Mouse (Mus musculus): ENCODE measurements around the gene Sirpa.

DNA sequence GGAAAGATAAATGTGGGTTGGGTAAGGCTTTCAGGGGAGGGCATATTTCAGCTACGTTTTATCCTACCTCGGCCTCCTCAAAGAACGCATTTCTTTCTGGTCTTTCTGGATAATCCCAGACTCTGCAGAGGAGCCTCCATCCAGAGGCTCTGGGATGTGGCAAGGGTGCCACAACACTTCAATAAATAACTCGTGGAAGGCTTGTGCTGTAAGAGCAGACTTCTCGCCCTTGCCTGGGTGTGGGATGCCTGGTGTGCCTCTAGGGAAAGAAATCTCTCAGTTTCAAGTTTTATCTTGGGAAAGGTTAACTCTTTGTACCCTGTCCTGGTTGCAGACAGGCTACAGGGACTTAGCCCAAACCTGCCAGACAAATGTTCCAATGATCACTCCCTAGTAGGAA lies 23.1 kb upstream of the Sirpa start:
- TF ChIP-seq ZC3H11A (IDR thresholded peaks at IDR 0.05; ENCODE audit: borderline replicate concordance, low read depth, low read length) = no peak
- no peak for TF ChIP-seq MAFK (IDR thresholded peaks at IDR 0.05; ENCODE audit: insufficient read depth, low read depth, low read length)

Data from ES-E14 (cell line).